Mouse (Mus musculus) thymus, adult 18-20 months (tissue): ENCODE measurements around the gene Sipa1.
A peak's percentile ranks its signal among the peaks of the same experiment; 100 is the strongest.

ENCODE experiments used
- DNase-seq, 2 experiments: peaks; one replicate each; pipeline ENCODE4 v3.0.0; 2022; ENCODE audit warnings: mixed read lengths in 2 of 2

Gene Sipa1

GRCm38 (mm10) chr19:5641641-5642040, 21.9 kb downstream of the Sipa1 start:
- DNase-seq = no peak

GRCm38 (mm10) chr19:5641021-5641420, 22.5 kb downstream of the Sipa1 start:
- DNase-seq = no peak

- DNase-seq = no peak
Measured at GRCm38 (mm10) chr19:5640339-5640738, 23.2 kb downstream of the Sipa1 start.

GRCm38 (mm10) chr19:5638416-5639005, 25.0 kb downstream of the Sipa1 start:
- peak in 1 of 2 experiments; percentile 18 for DNase-seq

- peak; percentile 74 to 76 for DNase-seq
Measured at GRCm38 (mm10) chr19:5637069-5638047, 26.1 kb downstream of the Sipa1 start, which contains the start of gene Rela. TSS of gene Rela (plus strand) at chr19:5637483.

- DNase-seq = peak in 1 of 2 experiments; percentile 31
Measured at GRCm38 (mm10) chr19:5636571-5637041, 26.9 kb downstream of the Sipa1 start.

GRCm38 (mm10) chr19:5636036-5636570, 27.4 kb downstream of the Sipa1 start:
- no peak for DNase-seq

GRCm38 (mm10) chr19:5632120-5632519, 31.4 kb downstream of the Sipa1 start:
- no peak for DNase-seq

GRCm38 (mm10) chr19:5629907-5630306, 33.6 kb downstream of the Sipa1 start:
- DNase-seq = no peak

GRCm38 (mm10) chr19:5625311-5625710, 38.2 kb downstream of the Sipa1 start:
- no peak for DNase-seq

- DNase-seq = no peak
Measured at GRCm38 (mm10) chr19:5621884-5622283, 41.6 kb downstream of the Sipa1 start.

- DNase-seq = no peak
Measured at GRCm38 (mm10) chr19:5620007-5620406, 43.5 kb downstream of the Sipa1 start.

GRCm38 (mm10) chr19:5614953-5615352, 48.6 kb downstream of the Sipa1 start:
- no peak for DNase-seq

- no peak for DNase-seq
Measured at GRCm38 (mm10) chr19:5612762-5613411, 50.6 kb downstream of the Sipa1 start.

- no peak for DNase-seq
Measured at GRCm38 (mm10) chr19:5611973-5612372, 51.5 kb downstream of the Sipa1 start.

GRCm38 (mm10) chr19:5609547-5610404, 53.7 kb downstream of the Sipa1 start, which contains the start of gene Kat5:
TSS of gene Kat5 (minus strand) at chr19:5610237.
- peak; percentile 80 to 89 for DNase-seq

- DNase-seq = peak in 1 of 2 experiments; percentile 11
Measured at GRCm38 (mm10) chr19:5609171-5609546, 54.3 kb downstream of the Sipa1 start.

- DNase-seq = no peak
Measured at GRCm38 (mm10) chr19:5608707-5609106, 54.8 kb downstream of the Sipa1 start.

- no peak for DNase-seq
Measured at GRCm38 (mm10) chr19:5607705-5608410, 55.6 kb downstream of the Sipa1 start.

GRCm38 (mm10) chr19:5606196-5606595, 57.3 kb downstream of the Sipa1 start:
- no peak for DNase-seq

- DNase-seq = no peak
Measured at GRCm38 (mm10) chr19:5605126-5605525, 58.4 kb downstream of the Sipa1 start.
